Mouse (Mus musculus) liver, embryonic 16.5 days (tissue): ENCODE data around the gene Gm4969. TPM values are rescaled to one million over a fixed set of nuclear protein-coding genes. Genes with fewer than 3 reads are reported as not detected.
A peak's percentile ranks its signal among the peaks of the same experiment; 100 is the strongest.

Source experiments
- ATAC-seq: fragments of 200-750 bp; cut with Nextera tagmentation; 2 replicates; pipeline ENCODE4 v1.8.0; 2017; ENCODE audit warnings: low read depth, mild to moderate bottlenecking, moderate number of reproducible peaks, moderate library complexity
- H3K27ac ChIP-seq: fragments of 300-500 bp; sonication (generic); 2 replicates; pipeline ENCODE4 v1.5.1; 2014; ENCODE audit warnings: mild to moderate bottlenecking, low read length
- H3K27me3 ChIP-seq: fragments of 300-500 bp; sonication (generic); 2 replicates; pipeline ENCODE4 v1.6.1; 2014; ENCODE audit warnings: low read depth, low read length, mixed read lengths; ENCODE audit not compliant: control insufficient read depth, insufficient read depth
- H3K36me3 ChIP-seq: fragments of 300-500 bp; sonication (generic); 2 replicates; pipeline ENCODE4 v1.6.1; 2014; ENCODE audit warnings: mild to moderate bottlenecking; ENCODE audit not compliant: control insufficient read depth, insufficient read depth
- H3K4me1 ChIP-seq: fragments of 300-500 bp; sonication (generic); 2 replicates; pipeline ENCODE4 v1.6.1; 2014; ENCODE audit warnings: low read depth, low read length, mixed read lengths; ENCODE audit not compliant: control insufficient read depth
- H3K4me2 ChIP-seq: fragments of 300-500 bp; sonication (generic); 2 replicates; pipeline ENCODE4 v1.6.1; 2014; ENCODE audit warnings: low read depth, low read length, mixed read lengths
- H3K4me3 ChIP-seq: fragments of 300-500 bp; sonication (generic); 2 replicates; pipeline ENCODE4 v1.5.1; 2014; ENCODE audit warnings: low read depth, mild to moderate bottlenecking, low read length
- H3K9ac ChIP-seq: fragments of 300-500 bp; sonication (generic); 2 replicates; pipeline ENCODE4 v1.6.1; 2014; ENCODE audit warnings: low read depth, low read length
- H3K9me3 ChIP-seq: fragments of 300-500 bp; sonication (generic); replicated peaks from 2 replicates; pipeline ENCODE4 v1.6.1; 2016; ENCODE audit warnings: low read length; ENCODE audit not compliant: control insufficient read depth
- WGBS: fragments of 180-500 bp; shearing (Covaris S2); extraction: QIAGEN DNeasy Blood & Tissue Kit; methylation state at CpG from one replicate; pipeline ENCODE4 v1.1.7; 2014; ENCODE audit not compliant: insufficient replicate concordance; 5-methylcytosine and 5-hydroxymethylcytosine counted together
- polyA plus RNA-seq: library from polyadenylated mRNA; unstranded; fragments of >200 nt; fragmentation: Nextera tagmentation; extraction: Ambion mirVana; gene quantifications from 2 replicates; pipeline ENCODE4 v1.2.1, GENCODE M21; 2015

Gm4969 gene
- polyA plus RNA-seq, 1 experiment from 2014 or later: 0.11 TPM

DNA sequence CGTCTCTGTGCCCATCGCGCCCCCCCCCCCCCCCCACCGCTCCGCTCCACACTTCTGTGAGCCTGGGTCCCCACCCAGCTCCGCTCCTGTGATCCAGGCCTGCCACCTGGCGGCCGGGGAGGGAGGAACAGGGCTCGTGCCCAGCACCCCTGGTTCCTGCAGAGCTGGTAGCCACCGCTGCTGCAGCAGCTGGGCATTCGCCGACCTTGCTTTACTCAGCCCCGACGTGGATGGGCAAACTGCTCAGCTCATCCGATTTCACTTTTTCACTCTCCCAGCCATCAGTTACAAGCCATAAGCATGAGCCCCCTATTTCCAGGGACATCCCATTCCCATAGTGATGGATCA is 25.0 kb downstream of the Gm4969 start:
- Histone ChIP-seq H3K4me2 (peak overlapping the region; percentile 94), H3K9ac (peak overlapping the region; percentile 31), H3K9me3 (no peaks in the 10 kb centered on the region), H3K27ac (peak overlapping the region; percentile 13; the same call in 1 of the 2 replicates), H3K4me1 (peaks cover 43% of the 10 kb centered on the region), H3K27me3 (peaks cover 62% of the 10 kb centered on the region), H3K36me3 (no peaks in the 10 kb centered on the region), H3K4me3 (peak overlapping the region; percentile 67)
- ATAC-seq: peak; percentile 62
- WGBS: 0% methylated on average over 14 of the region's 15 CpGs

DNA sequence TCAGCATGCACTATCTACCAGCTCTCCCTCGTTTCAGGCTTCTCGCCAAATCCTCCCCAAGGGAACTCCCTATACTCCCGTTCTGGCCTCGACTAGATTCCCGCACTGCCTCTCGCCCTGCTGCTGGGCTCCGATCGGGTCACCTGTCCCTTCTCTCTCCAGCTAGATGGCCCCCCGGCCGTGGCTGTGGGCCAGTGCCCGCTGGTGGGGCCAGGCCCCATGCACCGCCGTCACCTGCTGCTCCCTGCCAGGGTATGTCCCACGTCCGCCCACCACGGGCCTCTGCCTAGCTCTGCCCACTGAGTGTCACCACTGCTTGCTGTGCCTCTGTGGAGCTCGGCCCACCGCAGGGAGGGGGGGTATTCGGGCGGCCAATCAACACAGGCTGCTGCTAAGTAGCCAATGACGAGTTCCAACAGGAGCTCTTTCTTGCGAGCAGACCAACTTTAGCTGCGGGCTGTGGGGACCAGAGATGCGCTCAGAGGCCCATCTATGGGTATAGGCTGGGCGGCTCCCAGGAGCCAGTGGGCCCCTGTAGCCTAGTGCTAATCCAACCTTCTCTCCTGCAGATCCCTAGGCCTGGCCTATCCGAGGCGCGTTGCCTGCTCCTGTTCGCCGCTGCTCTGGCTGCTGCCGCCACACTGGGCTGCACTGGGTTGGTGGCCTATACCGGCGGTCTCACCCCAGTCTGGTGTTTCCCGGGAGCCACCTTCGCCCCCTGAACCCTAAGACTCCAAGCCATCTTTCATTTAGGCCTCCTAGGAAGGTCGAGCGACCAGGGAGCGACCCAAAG is 25.6 kb downstream of the Gm4969 start:
- no peaks in the 10 kb centered on the region for H3K9me3 ChIP-seq
- peak overlapping the region; percentile 67 for H3K4me3 ChIP-seq
- 0 out of 2 replicates have a peak overlapping the region, but pooled peaks have one; percentile 5 for H3K27ac ChIP-seq
- 6% methylated on average over 38 of the region's 38 CpGs for WGBS
- no peaks in the 10 kb centered on the region for H3K36me3 ChIP-seq
- peak; percentile 19 for ATAC-seq
- peaks cover 43% of the 10 kb centered on the region for H3K4me1 ChIP-seq
- peak overlapping the region; percentile 31; the same call in 1 of the 2 replicates for H3K9ac ChIP-seq
- H3K4me2 ChIP-seq: peak overlapping the region; percentile 94
- peaks cover 64% of the 10 kb centered on the region for H3K27me3 ChIP-seq

DNA sequence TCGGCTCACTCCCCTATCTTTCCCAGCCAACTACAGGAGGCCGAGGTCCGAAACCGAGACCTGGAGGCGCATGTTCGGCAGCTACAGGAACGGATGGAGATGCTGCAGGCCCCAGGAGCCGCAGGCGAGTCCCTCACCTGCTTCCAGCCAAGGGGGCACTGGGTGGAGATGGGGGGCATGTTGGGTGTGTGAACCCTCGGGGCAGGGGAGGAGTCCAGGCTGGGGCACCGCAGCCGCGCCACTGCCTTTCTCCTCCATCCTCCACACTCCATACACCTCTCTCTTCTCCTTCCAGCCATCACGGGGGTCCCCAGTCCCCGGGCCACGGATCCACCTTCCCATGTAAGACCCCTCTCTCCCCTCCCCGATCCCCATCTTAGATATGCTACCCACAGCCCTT is 26.3 kb downstream of the Gm4969 start:
- peaks cover 59% of the 10 kb centered on the region for H3K27me3 ChIP-seq
- ATAC-seq: no peak
- WGBS: 34% methylated on average over 17 of the region's 17 CpGs
- H3K4me3 ChIP-seq: no peak overlapping the region
- H3K9ac ChIP-seq: no peak overlapping the region
- H3K36me3 ChIP-seq: no peaks in the 10 kb centered on the region
- peaks cover 39% of the 10 kb centered on the region for H3K4me1 ChIP-seq
- H3K27ac ChIP-seq: no peak overlapping the region
- no peaks in the 10 kb centered on the region for H3K9me3 ChIP-seq
- no peak overlapping the region; the same call in 1 of the 2 replicates for H3K4me2 ChIP-seq

DNA sequence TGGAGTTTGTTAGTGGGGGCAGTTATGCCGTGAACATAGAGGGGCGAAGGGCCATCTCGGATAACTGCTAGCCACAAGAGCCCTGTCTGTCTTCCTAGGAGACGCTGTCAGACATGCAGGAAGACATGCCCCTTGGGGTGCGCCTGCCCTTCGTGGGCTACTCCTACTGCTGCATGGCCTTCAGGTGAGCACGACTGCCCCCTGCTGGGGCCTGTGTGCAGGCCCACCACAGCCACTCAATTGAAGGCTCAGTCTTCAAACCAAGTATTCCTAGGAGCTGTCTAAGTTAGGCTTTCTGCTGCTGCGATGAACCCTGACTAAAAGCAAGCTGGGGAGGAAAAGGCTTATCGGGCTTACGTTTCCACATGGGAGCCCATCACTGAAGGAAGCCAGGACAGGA is 29.4 kb downstream of the Gm4969 start:
- Histone ChIP-seq H3K27ac (no peak overlapping the region), H3K4me2 (no peak overlapping the region), H3K4me1 (peaks cover 32% of the 10 kb centered on the region), H3K9me3 (no peaks in the 10 kb centered on the region), H3K9ac (no peak overlapping the region), H3K36me3 (no peaks in the 10 kb centered on the region), H3K27me3 (peaks cover 38% of the 10 kb centered on the region), H3K4me3 (no peak overlapping the region)
- WGBS: 25% methylated on average over 10 of the region's 10 CpGs
- ATAC-seq: no peak

DNA sequence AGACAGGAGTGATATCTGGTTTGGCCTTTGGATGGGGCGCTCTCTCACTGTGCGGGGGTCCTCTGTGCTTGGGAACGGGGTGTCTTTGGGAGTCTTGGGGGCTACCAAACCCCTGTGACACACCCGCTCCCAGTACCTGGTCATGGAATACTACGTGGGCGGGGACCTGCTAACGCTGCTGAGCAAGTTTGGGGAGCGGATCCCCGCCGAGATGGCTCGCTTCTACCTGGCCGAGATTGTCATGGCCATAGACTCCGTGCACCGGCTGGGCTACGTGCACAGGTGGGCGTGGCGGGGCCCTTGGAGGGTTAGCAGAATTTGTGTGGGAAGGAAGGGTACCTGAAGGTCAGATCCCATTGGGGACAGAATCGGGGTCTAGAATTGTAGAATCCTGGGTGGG is 31.4 kb downstream of the Gm4969 start:
- 57% methylated on average over 18 of the region's 18 CpGs for WGBS
- ATAC-seq: no peak
- Histone ChIP-seq H3K9ac (no peak overlapping the region), H3K27ac (no peak overlapping the region), H3K4me2 (no peak overlapping the region), H3K9me3 (no peaks in the 10 kb centered on the region), H3K27me3 (peaks cover 28% of the 10 kb centered on the region), H3K36me3 (no peaks in the 10 kb centered on the region), H3K4me3 (no peak overlapping the region), H3K4me1 (peaks cover 27% of the 10 kb centered on the region)

DNA sequence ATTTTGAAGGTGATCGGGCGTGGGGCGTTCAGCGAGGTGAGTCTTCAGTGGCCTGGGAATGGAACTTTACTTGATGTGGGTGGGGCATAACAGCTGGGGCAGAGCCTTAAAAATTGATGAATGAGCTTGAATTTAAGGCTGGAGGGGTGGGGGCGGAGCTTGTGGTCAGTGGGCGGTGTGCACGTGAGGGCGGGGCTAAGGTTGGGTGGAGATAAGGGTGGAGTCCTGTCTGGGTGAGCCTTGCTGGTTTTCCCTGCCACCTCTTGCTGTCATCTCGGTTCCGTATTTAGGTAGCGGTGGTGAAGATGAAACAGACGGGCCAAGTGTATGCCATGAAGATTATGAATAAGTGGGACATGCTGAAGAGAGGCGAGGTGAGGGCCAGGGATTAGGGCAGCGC is 32.1 kb downstream of the Gm4969 start:
- Histone ChIP-seq H3K9me3 (no peaks in the 10 kb centered on the region), H3K4me1 (peaks cover 27% of the 10 kb centered on the region), H3K9ac (no peak overlapping the region), H3K4me2 (peak overlapping the region; percentile 54), H3K27ac (no peak overlapping the region), H3K4me3 (peak overlapping the region; percentile 23), H3K27me3 (peaks cover 20% of the 10 kb centered on the region), H3K36me3 (peaks cover 4% of the 10 kb centered on the region; the same call in 1 of the 2 replicates)
- 3% methylated on average over 14 of the region's 14 CpGs for WGBS
- ATAC-seq: peak; percentile 76

DNA sequence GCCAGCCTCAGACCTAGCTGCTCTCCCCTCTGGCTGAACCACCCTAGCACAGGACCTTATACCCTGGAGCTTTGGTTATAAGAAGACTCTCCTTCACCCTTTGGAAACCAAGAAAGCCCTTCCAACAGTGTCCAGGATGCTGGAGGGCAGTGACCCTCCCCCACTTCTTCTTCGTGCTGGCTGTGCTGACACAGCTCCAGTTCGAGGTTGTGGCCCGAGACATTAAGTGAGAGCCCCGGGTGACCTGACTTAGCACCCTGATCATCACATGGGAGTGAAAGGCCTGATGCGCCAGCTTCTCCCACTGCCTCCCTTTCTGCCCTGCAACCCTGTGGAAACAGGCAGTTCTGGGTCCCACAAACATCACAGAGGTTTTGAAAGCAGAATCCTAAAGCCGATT is 32.7 kb downstream of the Gm4969 start:
- peak overlapping the region; percentile 54 for H3K4me2 ChIP-seq
- H3K27ac ChIP-seq: no peak overlapping the region
- H3K9me3 ChIP-seq: no peaks in the 10 kb centered on the region
- H3K36me3 ChIP-seq: peaks cover 10% of the 10 kb centered on the region
- peak overlapping the region; percentile 13; the same call in 1 of the 2 replicates for H3K4me3 ChIP-seq
- peaks cover 15% of the 10 kb centered on the region for H3K27me3 ChIP-seq
- 8% methylated on average over 6 of the region's 6 CpGs for WGBS
- peaks cover 27% of the 10 kb centered on the region for H3K4me1 ChIP-seq
- ATAC-seq: no peak
- H3K9ac ChIP-seq: no peak overlapping the region; the same call in 1 of the 2 replicates

DNA sequence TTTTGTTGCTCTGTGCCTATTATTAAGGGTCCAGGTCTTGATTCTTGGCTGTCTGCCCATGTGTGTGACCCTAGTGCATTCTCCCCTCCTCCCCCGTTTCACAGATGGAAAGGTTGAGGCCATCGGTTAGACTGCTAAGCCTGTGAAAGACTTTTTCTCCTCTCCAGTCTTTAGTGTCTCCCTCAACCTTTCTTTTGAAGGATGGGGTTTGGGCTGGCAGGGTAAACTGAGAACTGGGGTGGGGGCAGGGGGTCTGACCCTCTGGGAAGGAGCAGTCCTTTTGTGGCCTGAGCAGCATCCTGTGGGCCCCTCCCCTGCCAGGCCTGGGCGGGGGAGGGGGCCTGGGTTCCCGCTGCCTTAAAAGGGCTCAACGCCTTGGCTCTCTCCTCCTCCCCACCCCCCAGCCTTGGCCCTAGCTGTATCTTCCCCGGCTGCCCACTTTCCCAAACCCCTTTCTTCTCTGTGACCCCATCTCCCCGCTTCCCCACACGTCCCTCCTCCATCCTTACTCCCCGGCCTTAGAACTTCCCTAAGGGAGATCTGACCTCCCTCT is 33.2 kb downstream of the Gm4969 start:
- Histone ChIP-seq H3K4me1 (peaks cover 27% of the 10 kb centered on the region), H3K4me3 (no peak overlapping the region), H3K36me3 (peaks cover 15% of the 10 kb centered on the region), H3K27ac (peak overlapping the region; percentile 36; the same call in 1 of the 2 replicates), H3K9ac (no peak overlapping the region), H3K9me3 (no peaks in the 10 kb centered on the region), H3K27me3 (peaks cover 15% of the 10 kb centered on the region), H3K4me2 (no peak overlapping the region)
- WGBS: 23% methylated on average over 6 of the region's 9 CpGs
- ATAC-seq: no peak

DNA sequence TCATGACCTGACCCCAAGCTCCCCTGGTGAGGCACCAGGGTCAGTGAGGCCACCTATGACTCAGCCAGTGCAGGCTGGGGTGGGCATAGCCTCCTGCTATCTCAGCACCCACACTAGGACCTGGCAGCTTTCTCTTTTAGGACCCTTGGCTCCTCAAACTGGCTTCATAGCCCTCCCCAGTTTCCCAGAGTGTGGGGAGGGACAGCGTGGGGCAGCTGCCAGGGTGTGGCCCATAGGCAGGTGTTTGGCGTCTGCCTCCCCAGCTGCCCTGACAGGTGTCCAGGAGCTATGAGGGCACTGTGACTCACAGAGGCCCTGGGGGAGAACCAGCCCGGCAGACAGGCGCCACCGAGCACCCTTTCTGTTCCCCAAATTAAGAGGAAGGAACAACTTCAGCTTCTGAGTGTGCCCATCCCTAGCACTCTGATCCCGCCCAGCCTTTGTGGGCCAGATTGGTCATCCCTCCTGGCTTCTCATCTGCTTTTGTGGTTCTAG is 33.8 kb downstream of the Gm4969 start:
- H3K4me2 ChIP-seq: no peak overlapping the region
- ATAC-seq: no peak
- 25% methylated on average over 6 of the region's 6 CpGs for WGBS
- H3K27me3 ChIP-seq: peaks cover 15% of the 10 kb centered on the region
- H3K36me3 ChIP-seq: peaks cover 16% of the 10 kb centered on the region
- H3K9ac ChIP-seq: peak overlapping the region; percentile 38; the same call in 1 of the 2 replicates
- peaks cover 27% of the 10 kb centered on the region for H3K4me1 ChIP-seq
- H3K4me3 ChIP-seq: peak overlapping the region; percentile 34
- peak overlapping the region; percentile 38; the same call in 1 of the 2 replicates for H3K27ac ChIP-seq
- no peaks in the 10 kb centered on the region for H3K9me3 ChIP-seq
